Mouse (Mus musculus) CH12.LX (cell line): ENCODE measurements around the gene Edem3. TPM values are rescaled to one million over a fixed set of nuclear protein-coding genes. Genes with fewer than 3 reads are reported as not detected.

ENCODE experiments used
- DNase-seq: peaks from one replicate; pipeline ENCODE4 v3.0.0-alpha.2; 2013; ENCODE audit errors: extremely low read depth
- H3K27ac ChIP-seq: 2 replicates; pipeline ENCODE4 v1.5.1; 2012; ENCODE audit warnings: low read depth, mild to moderate bottlenecking, control low read depth, moderate library complexity; ENCODE audit not compliant: insufficient read depth
- H3K27me3 ChIP-seq: replicated peaks from 2 replicates; pipeline ENCODE3; 2012; ENCODE audit warnings: inconsistent platforms
- H3K36me3 ChIP-seq, 2 experiments: replicated peaks in 1 of 2; 2 replicates each; pipeline versions ENCODE3 to v1.6.1; 2012; ENCODE audit warnings: inconsistent platforms in 1 of 2, low read length in 1 of 2, mild to moderate bottlenecking in 1 of 2, mixed read lengths in 1 of 2, moderate library complexity in 1 of 2; ENCODE audit not compliant: control insufficient read depth in 1 of 2, insufficient read depth in 1 of 2
- H3K4me1 ChIP-seq, 2 experiments: 2 replicates each; pipeline ENCODE4 v1.6.1; 2012; ENCODE audit warnings: inconsistent platforms in 1 of 2, moderate library complexity in 1 of 2; ENCODE audit not compliant: insufficient read depth in 2 of 2, control insufficient read depth in 1 of 2
- H3K4me2 ChIP-seq: 2 replicates; pipeline ENCODE4 v1.6.1; 2012; ENCODE audit warnings: low read depth, mild to moderate bottlenecking, control low read depth; ENCODE audit not compliant: poor library complexity, insufficient read depth, severe bottlenecking
- H3K4me3 ChIP-seq, 3 experiments: fragments of 150-350 bp in 1 of 3; sonication (generic) in 1 of 3; replicated peaks in 1 of 3; 2 replicates each; pipeline versions ENCODE3 to v1.5.1; 2011 to 2012; ENCODE audit warnings: low read depth in 2 of 3, low read length in 2 of 3, mild to moderate bottlenecking in 2 of 3, moderate library complexity in 2 of 3, control low read depth in 1 of 3, improper control_type of control experiment in 1 of 3, inconsistent platforms in 1 of 3, mixed read lengths in 1 of 3; ENCODE audit not compliant: poor library complexity in 1 of 3
- H3K79me2 ChIP-seq: replicated peaks from 2 replicates; pipeline ENCODE4 v1.6.1; 2012; ENCODE audit warnings: mild to moderate bottlenecking, moderate library complexity; ENCODE audit not compliant: control insufficient read depth, poor library complexity, insufficient read depth, severe bottlenecking; ENCODE audit errors: extremely low read depth
- H3K9ac ChIP-seq: 2 replicates; pipeline ENCODE4 v1.6.1; 2012; ENCODE audit warnings: low read depth, mild to moderate bottlenecking, control low read depth, moderate library complexity; ENCODE audit not compliant: insufficient read depth
- H3K9me3 ChIP-seq: replicated peaks from 2 replicates; pipeline ENCODE3; 2012; ENCODE audit warnings: low read length, inconsistent platforms, mixed read lengths
- BHLHE40 ChIP-seq: IDR thresholded peaks from 2 replicates; pipeline ENCODE4 v1.6.1; 2011; ENCODE audit warnings: mild to moderate bottlenecking, low read depth, low read length, improper control_type of control experiment
- CHD1 ChIP-seq: IDR thresholded peaks from 2 replicates; pipeline ENCODE4 v1.6.1; 2012; ENCODE audit warnings: low read depth, low read length, improper control_type of control experiment, inconsistent platforms
- CTCF ChIP-seq, 2 experiments: IDR thresholded peaks in 1 of 2; conservative IDR thresholded peaks in 1 of 2; 2 replicates each; pipeline ENCODE4 v1.5.1; 2011 to 2012; ENCODE audit warnings: low read depth in 2 of 2, low read length in 2 of 2, improper control_type of control experiment in 1 of 2, inconsistent platforms in 1 of 2, mild to moderate bottlenecking in 1 of 2, moderate library complexity in 1 of 2
- ELF1 ChIP-seq: IDR thresholded peaks from 2 replicates; pipeline ENCODE4 v1.6.1; 2014; ENCODE audit warnings: low read depth, mild to moderate bottlenecking, inconsistent platforms, low read length, improper control_type of control experiment
- EP300 ChIP-seq: IDR thresholded peaks from 2 replicates; pipeline ENCODE4 v1.6.1; 2011; ENCODE audit warnings: low read length, improper control_type of control experiment
- ETS1 ChIP-seq: conservative IDR thresholded peaks from 2 replicates; pipeline ENCODE4 v1.6.1; 2012; ENCODE audit warnings: low read depth, mild to moderate bottlenecking, inconsistent platforms, low read length, improper control_type of control experiment, moderate library complexity
- GABPA ChIP-seq: IDR thresholded peaks from 2 replicates; pipeline ENCODE4 v1.6.1; 2012; ENCODE audit warnings: low read depth, low read length, improper control_type of control experiment, inconsistent platforms; ENCODE audit not compliant: insufficient replicate concordance
- HCFC1 ChIP-seq: IDR thresholded peaks from 2 replicates; pipeline ENCODE4 v1.6.1; 2012; ENCODE audit warnings: low read depth, mild to moderate bottlenecking, inconsistent platforms, low read length, improper control_type of control experiment
- IRF4 ChIP-seq: IDR thresholded peaks from 2 replicates; pipeline ENCODE4 v1.6.1; 2014; ENCODE audit warnings: low read depth, mild to moderate bottlenecking, inconsistent platforms, low read length, improper control_type of control experiment
- JUN ChIP-seq: IDR thresholded peaks from 2 replicates; pipeline ENCODE4 v1.6.1; 2011; ENCODE audit warnings: low read depth, mild to moderate bottlenecking, low read length, improper control_type of control experiment, moderate library complexity; ENCODE audit not compliant: insufficient read depth
- KAT2A ChIP-seq: IDR thresholded peaks from 2 replicates; pipeline ENCODE4 v1.6.1; 2012; ENCODE audit warnings: low read length, improper control_type of control experiment, inconsistent platforms; ENCODE audit not compliant: insufficient replicate concordance
- MAFK ChIP-seq: IDR thresholded peaks from 2 replicates; pipeline ENCODE4 v1.6.1; 2011; ENCODE audit warnings: low read length, improper control_type of control experiment; ENCODE audit not compliant: insufficient replicate concordance
- MAX ChIP-seq: IDR thresholded peaks from 2 replicates; pipeline ENCODE4 v1.6.1; 2011; ENCODE audit warnings: low read length, improper control_type of control experiment
- MAZ ChIP-seq: IDR thresholded peaks from 2 replicates; pipeline ENCODE4 v1.6.1; 2012; ENCODE audit warnings: low read depth, mild to moderate bottlenecking, inconsistent platforms, low read length, improper control_type of control experiment, moderate library complexity
- MXI1 ChIP-seq: IDR thresholded peaks from 2 replicates; pipeline ENCODE4 v1.6.1; 2011; ENCODE audit warnings: mild to moderate bottlenecking, low read depth, low read length, improper control_type of control experiment
- MYC ChIP-seq: IDR thresholded peaks from 2 replicates; pipeline ENCODE4 v1.6.1; 2011; ENCODE audit warnings: low read depth, mild to moderate bottlenecking, improper control_type of control experiment, low read length
- NELFE ChIP-seq: IDR thresholded peaks from 2 replicates; pipeline ENCODE4 v1.6.1; 2011; ENCODE audit warnings: low read depth, low read length, improper control_type of control experiment
- POLR2AphosphoS2 ChIP-seq: IDR thresholded peaks from 2 replicates; pipeline ENCODE4 v1.6.1; 2011; ENCODE audit warnings: low read depth, low read length, improper control_type of control experiment
- RCOR1 ChIP-seq: conservative IDR thresholded peaks from 2 replicates; pipeline ENCODE4 v1.6.1; 2012; ENCODE audit warnings: low read depth, mild to moderate bottlenecking, inconsistent platforms, low read length, improper control_type of control experiment
- SIN3A ChIP-seq: IDR thresholded peaks from 2 replicates; pipeline ENCODE4 v1.6.1; 2012; ENCODE audit warnings: low read length, improper control_type of control experiment, inconsistent platforms
- SMC3 ChIP-seq: IDR thresholded peaks from 2 replicates; pipeline ENCODE4 v1.6.1; 2011; ENCODE audit warnings: low read depth, low read length, improper control_type of control experiment
- USF1 ChIP-seq: IDR thresholded peaks from 2 replicates; pipeline ENCODE4 v1.6.1; 2014; ENCODE audit warnings: low read depth, mild to moderate bottlenecking, inconsistent platforms, low read length, improper control_type of control experiment
- ZC3H11A ChIP-seq: IDR thresholded peaks from 2 replicates; pipeline ENCODE4 v1.6.1; 2012; ENCODE audit warnings: low read depth, mild to moderate bottlenecking, inconsistent platforms, low read length, improper control_type of control experiment
- ZMIZ1 ChIP-seq: IDR thresholded peaks from 2 replicates; pipeline ENCODE4 v1.6.1; 2012; ENCODE audit warnings: low read depth, mild to moderate bottlenecking, inconsistent platforms, low read length, improper control_type of control experiment
- dilution Hi-C: fragments of 300-500 bp; cut with MboI; formaldehyde crosslinking; loops from 2 replicates; pipeline ENCODE4 v1.14.3; 2020; ENCODE audit warnings: low sequenced_read_pairs; ENCODE audit not compliant: extremely low pct_unique_long_range_greater_than_20kb, extremely low pct_ligation_motif_present
- in situ Hi-C: fragments of 300-500 bp; cut with MboI; formaldehyde crosslinking; loops from 3 replicates; pipeline ENCODE4 v1.14.3; 2019; ENCODE audit warnings: low sequenced_read_pairs, low pct_ligation_motif_present, low pct_unique_long_range_greater_than_20kb, mixed read lengths
- polyA plus RNA-seq: library from polyadenylated mRNA; unstranded; fragments of >175 nt; gene quantifications from 2 replicates; pipeline ENCODE4 v1.2.1, GENCODE M21; 2012; ENCODE audit warnings: low read depth; ENCODE audit not compliant: insufficient read length
- total RNA-seq, 2 experiments: library from RNA; depleted of rRNA; stranded (reverse); fragments of 300-350 nt in 1 of 2; fragments of >200 nt in 1 of 2; gene quantifications; 2 replicates each; pipeline ENCODE4 v1.2.3; 2012 to 2014

The Edem3 gene
- total and polyA plus RNA-seq, 3 experiments, result 9.8 to 15.8 (median 10.6) TPM

- Histone ChIP-seq H3K9ac (no peak overlapping the region), H3K79me2 (no peaks in the 10 kb centered on the region), H3K9me3 (no peaks in the 10 kb centered on the region), H3K27ac (no peak overlapping the region), H3K36me3 (no peaks in the 10 kb centered on the region), H3K4me2 (no peak overlapping the region), H3K4me3 (no peak overlapping the region), H3K27me3 (no peaks in the 10 kb centered on the region), H3K4me1 (peaks cover 0 to 21% of the 10 kb centered on the region in 2 experiments; a peak in 2 of 4 replicates)
- in situ Hi-C loops (no loop called here), dilution Hi-C loops (no loop called here)
- no peak for DNase-seq
- no peak for TF ChIP-seq BHLHE40
- no peak for TF ChIP-seq GABPA
- no peak for TF ChIP-seq JUN
- TF ChIP-seq EP300, result no peak
- TF ChIP-seq USF1, result no peak
- no peak for TF ChIP-seq MAX
- no peak for TF ChIP-seq CHD1
- no peak for TF ChIP-seq MXI1
- no peak for TF ChIP-seq MAFK
- TF ChIP-seq ETS1, result no peak
- TF ChIP-seq ZMIZ1, result no peak
- TF ChIP-seq NELFE, result no peak
- TF ChIP-seq MAZ, result no peak
- no peak for TF ChIP-seq SIN3A
- no peak for TF ChIP-seq SMC3
- no peak for TF ChIP-seq HCFC1
- TF ChIP-seq CTCF (conservative IDR thresholded peaks at IDR 0.05 in 1 of 2, IDR thresholded peaks at IDR 0.05 in 1 of 2; ENCODE audit: low read depth in 2 of 2, low read length in 2 of 2), result no peak
- TF ChIP-seq, all 38 proteins: peak for 0
Measured at GRCm38 (mm10) chr1:151726358-151726757, 28.8 kb upstream of the Edem3 start.

GRCm38 (mm10) chr1:151728141-151728540, 27.0 kb upstream of the Edem3 start:
- no peak for DNase-seq
- Histone ChIP-seq H3K27ac (no peak overlapping the region), H3K9ac (no peak overlapping the region), H3K36me3 (no peaks in the 10 kb centered on the region), H3K4me1 (peaks cover 0 to 18% of the 10 kb centered on the region in 2 experiments; a peak in 2 of 4 replicates), H3K4me2 (no peak overlapping the region), H3K27me3 (no peaks in the 10 kb centered on the region), H3K9me3 (no peaks in the 10 kb centered on the region), H3K4me3 (no peak overlapping the region), H3K79me2 (no peaks in the 10 kb centered on the region)
- dilution Hi-C loops (no loop called here), in situ Hi-C loops (no loop called here)
- TF ChIP-seq SMC3 (no peak), POLR2AphosphoS2 (no peak), MYC (no peak), IRF4 (no peak), ETS1 (no peak), HCFC1 (no peak), EP300 (no peak), GABPA (no peak), RCOR1 (no peak), ELF1 (no peak), ZC3H11A (no peak), KAT2A (no peak)
